Mouse (Mus musculus): ENCODE results near the gene Ccdc173. TPM values are rescaled to one million over a fixed set of nuclear protein-coding genes. Genes with fewer than 3 reads are reported as not detected.
"Not testable (repeated sequence)": the region's sequence is repeated elsewhere in the genome, so short reads cannot be mapped to it uniquely, and the experiment has no call there.

Ccdc173 gene
- polyA plus RNA-seq, 1 experiment from 2014 or later, result 1.9 TPM

- peak within 1 kb of the TSS; percentile 95 for H3K9ac ChIP-seq
- ATAC-seq (ENCODE audit: low FRiP score, low read depth), result no peak; the same call in 1 of the 2 replicates
- no peaks in the 10 kb centered on the region for H3K27me3 ChIP-seq
- 7% methylated on average over 8 of the region's 8 CpGs for WGBS
- H3K4me3 ChIP-seq, result peak within 1 kb of the TSS; percentile 87
- H3K9me3 ChIP-seq, result no peaks in the 10 kb centered on the region
- H3K27ac ChIP-seq, result peak within 1 kb of the TSS; percentile 96
- peaks cover 17% of the 10 kb centered on the region for H3K36me3 ChIP-seq
- peak within 1 kb of the TSS; percentile 71 for H3K4me2 ChIP-seq (replicated peaks)
- peaks cover 15% of the 10 kb centered on the region for H3K4me1 ChIP-seq
Measured at GRCm38 (mm10) chr2:69821711-69822110, 32.3 kb upstream of the Ccdc173 start, which contains the start of gene Klhl23. Klhl23 (plus strand) TSS chr2:69821944.

- H3K9me3 ChIP-seq, result no peaks in the 10 kb centered on the region
- no peak overlapping the region for H3K9ac ChIP-seq
- 63% methylated on average over 1 of the region's 1 CpGs for WGBS
- H3K4me2 ChIP-seq (replicated peaks), result no peak overlapping the region
- H3K27ac ChIP-seq, result no peak overlapping the region
- peaks cover 7% of the 10 kb centered on the region; the same call in 1 of the 2 replicates for H3K36me3 ChIP-seq
- no peak for ATAC-seq (ENCODE audit: low FRiP score, low read depth)
- H3K4me1 ChIP-seq, result peaks cover 15% of the 10 kb centered on the region
- no peak overlapping the region for H3K4me3 ChIP-seq
- no peaks in the 10 kb centered on the region for H3K27me3 ChIP-seq
Measured at GRCm38 (mm10) chr2:69820201-69820600, 30.8 kb upstream of the Ccdc173 start.

GRCm38 (mm10) chr2:69818350-69819085, 29.1 kb upstream of the Ccdc173 start:
- WGBS, result 76% methylated on average over 9 of the region's 9 CpGs
- no peak overlapping the region for H3K4me3 ChIP-seq
- no peaks in the 10 kb centered on the region for H3K9me3 ChIP-seq
- H3K9ac ChIP-seq, result no peak overlapping the region
- H3K27ac ChIP-seq, result no peak overlapping the region
- no peak for ATAC-seq (ENCODE audit: low FRiP score, low read depth)
- peaks cover 4% of the 10 kb centered on the region for H3K4me1 ChIP-seq
- H3K27me3 ChIP-seq, result no peaks in the 10 kb centered on the region
- no peak overlapping the region for H3K4me2 ChIP-seq (replicated peaks)
- H3K36me3 ChIP-seq, result no peaks in the 10 kb centered on the region

- no peak overlapping the region for H3K27ac ChIP-seq
- no peaks in the 10 kb centered on the region for H3K27me3 ChIP-seq
- no peak overlapping the region for H3K4me2 ChIP-seq (replicated peaks)
- H3K4me1 ChIP-seq, result peaks cover 2% of the 10 kb centered on the region
- H3K9me3 ChIP-seq, result no peaks in the 10 kb centered on the region
- no peaks in the 10 kb centered on the region for H3K36me3 ChIP-seq
- 78% methylated on average over 5 of the region's 5 CpGs for WGBS
- H3K4me3 ChIP-seq, result no peak overlapping the region
- ATAC-seq (ENCODE audit: low FRiP score, low read depth), result no peak
- H3K9ac ChIP-seq, result no peak overlapping the region
Measured at GRCm38 (mm10) chr2:69816575-69816974, 27.2 kb upstream of the Ccdc173 start.

GRCm38 (mm10) chr2:69811349-69811748, 22.0 kb upstream of the Ccdc173 start:
- not testable (repeated sequence) for H3K4me1 ChIP-seq; H3K27ac ChIP-seq; H3K9ac ChIP-seq; H3K36me3 ChIP-seq; H3K9me3 ChIP-seq; ATAC-seq (ENCODE audit: low FRiP score, low read depth); H3K4me2 ChIP-seq (replicated peaks); H3K4me3 ChIP-seq; H3K27me3 ChIP-seq
- 77% methylated on average over 7 of the region's 7 CpGs for WGBS

GRCm38 (mm10) chr2:69810169-69810568, 20.8 kb upstream of the Ccdc173 start:
- Histone ChIP-seq H3K27me3 (no peaks in the 10 kb centered on the region), H3K9ac (no peak overlapping the region), H3K27ac (no peak overlapping the region), H3K4me1 (no peaks in the 10 kb centered on the region), H3K4me3 (no peak overlapping the region), H3K36me3 (no peaks in the 10 kb centered on the region), H3K4me2 (replicated peaks) (no peak overlapping the region), H3K9me3 (no peaks in the 10 kb centered on the region)
- WGBS, result 69% methylated on average over 15 of the region's 15 CpGs
- no peak for ATAC-seq (ENCODE audit: low FRiP score, low read depth)

GRCm38 (mm10) chr2:69804663-69805062, 15.3 kb upstream of the Ccdc173 start:
- not testable (repeated sequence) for H3K27me3 ChIP-seq; H3K27ac ChIP-seq; H3K4me1 ChIP-seq; H3K9ac ChIP-seq; H3K9me3 ChIP-seq; H3K4me2 ChIP-seq (replicated peaks); ATAC-seq (ENCODE audit: low FRiP score, low read depth); H3K36me3 ChIP-seq; H3K4me3 ChIP-seq
- WGBS, result 80% methylated on average over 9 of the region's 9 CpGs

- no peaks in the 10 kb centered on the region for H3K27me3 ChIP-seq
- no peak overlapping the region for H3K4me3 ChIP-seq
- H3K36me3 ChIP-seq, result no peaks in the 10 kb centered on the region
- 60% methylated on average over 8 of the region's 8 CpGs for WGBS
- no peaks in the 10 kb centered on the region for H3K4me1 ChIP-seq
- no peak overlapping the region for H3K27ac ChIP-seq
- H3K9me3 ChIP-seq, result no peaks in the 10 kb centered on the region
- H3K4me2 ChIP-seq (replicated peaks), result no peak overlapping the region
- ATAC-seq (ENCODE audit: low FRiP score, low read depth), result no peak
- H3K9ac ChIP-seq, result no peak overlapping the region
Measured at GRCm38 (mm10) chr2:69803756-69804155, 14.4 kb upstream of the Ccdc173 start.

- 51% methylated on average over 5 of the region's 5 CpGs for WGBS
- Histone ChIP-seq H3K27me3 (no peaks in the 10 kb centered on the region), H3K4me2 (replicated peaks) (no peak overlapping the region)
Measured at GRCm38 (mm10) chr2:69802911-69803312, 13.5 kb upstream of the Ccdc173 start.

GRCm38 (mm10) chr2:69790722-69791121, 1.3 kb upstream of the Ccdc173 start:
- 72% methylated on average over 4 of the region's 4 CpGs for WGBS
- Histone ChIP-seq H3K4me3 (peak overlapping the region; percentile 70), H3K4me2 (replicated peaks) (peak overlapping the region; percentile 87; the same call in 1 of the 2 replicates), H3K9me3 (no peaks in the 10 kb centered on the region), H3K36me3 (peaks cover 28% of the 10 kb centered on the region), H3K9ac (no peak overlapping the region), H3K27ac (no peak overlapping the region), H3K27me3 (no peaks in the 10 kb centered on the region), H3K4me1 (peaks cover 4% of the 10 kb centered on the region; the same call in 1 of the 2 replicates)
- no peak for ATAC-seq (ENCODE audit: low FRiP score, low read depth)

More at GRCm38 (mm10) chr2:69802911-69803312, 13.5 kb upstream of the Ccdc173 start:
- H3K27ac ChIP-seq, result no peak overlapping the region
- ATAC-seq (ENCODE audit: low FRiP score, low read depth), result peak; percentile 28; the same call in 1 of the 2 replicates
- H3K9me3 ChIP-seq, result no peaks in the 10 kb centered on the region
- no peak overlapping the region for H3K9ac ChIP-seq
- H3K4me3 ChIP-seq, result no peak overlapping the region
- no peaks in the 10 kb centered on the region for H3K4me1 ChIP-seq
- H3K36me3 ChIP-seq, result peaks cover under 1% of the 10 kb centered on the region; the same call in 1 of the 2 replicates

- H3K9me3 ChIP-seq, result no peaks in the 10 kb centered on the region
- peak overlapping the region; percentile 70 for H3K4me3 ChIP-seq
- no peaks in the 10 kb centered on the region for H3K27me3 ChIP-seq
- peaks cover 24% of the 10 kb centered on the region for H3K36me3 ChIP-seq
- peaks cover 4% of the 10 kb centered on the region; the same call in 1 of the 2 replicates for H3K4me1 ChIP-seq
- peak overlapping the region; percentile 87 for H3K4me2 ChIP-seq (replicated peaks)
- no peak for ATAC-seq (ENCODE audit: low FRiP score, low read depth)
- peak overlapping the region; percentile 10; the same call in 1 of the 2 replicates for H3K27ac ChIP-seq
- peak overlapping the region; percentile 77 for H3K9ac ChIP-seq
- WGBS, result 2% methylated on average over 10 of the region's 10 CpGs
Measured at GRCm38 (mm10) chr2:69790285-69790684, 910 bp upstream of the Ccdc173 start.

GRCm38 (mm10) chr2:69788974-69789373, 401 bp downstream of the Ccdc173 start:
- H3K27me3 ChIP-seq, result no peaks in the 10 kb centered on the region
- 21% methylated on average over 9 of the region's 9 CpGs for WGBS
- peaks cover 4% of the 10 kb centered on the region; the same call in 1 of the 2 replicates for H3K4me1 ChIP-seq
- peak overlapping the region; percentile 70 for H3K4me3 ChIP-seq
- H3K9me3 ChIP-seq, result no peaks in the 10 kb centered on the region
- H3K9ac ChIP-seq, result peak overlapping the region; percentile 77
- no peak for ATAC-seq (ENCODE audit: low FRiP score, low read depth)
- peaks cover 14% of the 10 kb centered on the region for H3K36me3 ChIP-seq
- peak overlapping the region; percentile 87 for H3K4me2 ChIP-seq (replicated peaks)
- H3K27ac ChIP-seq, result peak overlapping the region; percentile 33; the same call in 1 of the 2 replicates

Measured in limb, embryonic 13.5 days (tissue).